11 mouse cellular contexts compared by ENCODE assay signal in genomic region chr11:12858274-12858884, GRCm38 (mm10).
DNase-seq lines count a peak whose midpoint lies in the region; ATAC-seq and TF ChIP-seq lines count a peak whose summit lies in the region.
"Had no signal": no experiment of that assay in that cellular context is flagged by ENCODE, and none has a peak within 500 bp of the region (broad histone marks: within the 10 kb centered on the region; RNA-seq: fewer than 3 reads in every experiment).

No protein-coding gene starts in this region.

- DNase-seq in hindbrain, postnatal 0 days (ENCODE audit: low spot score), result no peak
- peak; percentile 15 for DNase-seq in embryo, embryonic 10.5 days (ENCODE audit: low spot score)
- DNase-seq in embryo, embryonic 11 days, result peak; percentile 22
- no peak for DNase-seq in gastrocnemius, postnatal 36 days
- no peak for DNase-seq in right cerebral cortex, postnatal 14 days
- DNase-seq: adrenal gland, postnatal 14 days; kidney, adult 11 months; lung, embryonic 14.5 days; right cerebral cortex, postnatal 4 days had no signal

- no peaks in the 10 kb centered on the region for H3K4me1 ChIP-seq in hindbrain, embryonic 12.5 days
- no peaks in the 10 kb centered on the region for H3K4me1 ChIP-seq in hindbrain, postnatal 0 days (ENCODE audit: insufficient read depth, low read length)
- H3K4me1 ChIP-seq in midbrain, embryonic 15.5 days, result no peaks in the 10 kb centered on the region

- no peak overlapping the region for H3K9ac ChIP-seq in hindbrain, embryonic 12.5 days
- no peak overlapping the region for H3K9ac ChIP-seq in hindbrain, postnatal 0 days (replicated peaks; ENCODE audit: low read length)
- H3K9ac ChIP-seq in midbrain, embryonic 15.5 days, result no peak overlapping the region
- H3K9ac ChIP-seq: lung, embryonic 14.5 days had no signal

- no peaks in the 10 kb centered on the region for H3K27me3 ChIP-seq in hindbrain, embryonic 12.5 days
- no peaks in the 10 kb centered on the region for H3K27me3 ChIP-seq in hindbrain, postnatal 0 days (ENCODE audit: insufficient read depth, low read length)
- H3K27me3 ChIP-seq in midbrain, embryonic 15.5 days (replicated peaks), result no peaks in the 10 kb centered on the region

- 89% methylated on average over 2 of the region's 2 CpGs for WGBS in hindbrain, embryonic 12.5 days
- 92% methylated on average over 2 of the region's 2 CpGs for WGBS in hindbrain, postnatal 0 days
- 95% methylated on average over 2 of the region's 2 CpGs for WGBS in midbrain, embryonic 15.5 days

- no peaks in the 10 kb centered on the region for H3K36me3 ChIP-seq in hindbrain, embryonic 12.5 days
- no peaks in the 10 kb centered on the region for H3K36me3 ChIP-seq in hindbrain, postnatal 0 days (ENCODE audit: insufficient read depth, low read length)
- H3K36me3 ChIP-seq in midbrain, embryonic 15.5 days (replicated peaks), result no peaks in the 10 kb centered on the region

- no peaks in the 10 kb centered on the region for H3K9me3 ChIP-seq in hindbrain, embryonic 12.5 days (replicated peaks)
- no peaks in the 10 kb centered on the region for H3K9me3 ChIP-seq in hindbrain, postnatal 0 days (ENCODE audit: low read length)
- no peaks in the 10 kb centered on the region for H3K9me3 ChIP-seq in midbrain, embryonic 15.5 days

- no peak overlapping the region for H3K4me2 ChIP-seq in hindbrain, embryonic 12.5 days (replicated peaks)
- H3K4me2 ChIP-seq in hindbrain, postnatal 0 days (ENCODE audit: low read depth, low read length), result no peak overlapping the region
- no peak overlapping the region for H3K4me2 ChIP-seq in midbrain, embryonic 15.5 days
- H3K4me2 ChIP-seq: lung, embryonic 14.5 days had no signal

- no peak overlapping the region for H3K27ac ChIP-seq in hindbrain, embryonic 12.5 days
- H3K27ac ChIP-seq in hindbrain, postnatal 0 days, result no peak overlapping the region
- H3K27ac ChIP-seq in midbrain, embryonic 15.5 days, result no peak overlapping the region

- peak; percentile 54 for ATAC-seq in hindbrain, embryonic 12.5 days (ENCODE audit: low FRiP score)
- no peak for ATAC-seq in hindbrain, postnatal 0 days
- peak; percentile 60; the same call in 1 of the 2 replicates for ATAC-seq in midbrain, embryonic 15.5 days (replicated peaks)

- intact Hi-C loops in gastrocnemius, postnatal 36 days (cut with DNase I), result no loop called here

- no peak overlapping the region for H3K4me3 ChIP-seq in hindbrain, embryonic 12.5 days
- no peak overlapping the region for H3K4me3 ChIP-seq in hindbrain, postnatal 0 days (ENCODE audit: low read length)
- no peak overlapping the region for H3K4me3 ChIP-seq in midbrain, embryonic 15.5 days

- TF ChIP-seq CTCF in hindbrain, postnatal 0 days (IDR thresholded peaks at IDR 0.05; ENCODE audit: low read depth), result no peak

Comparison
In these comparisons a context has a peak if more than half of its experiments do, and no peak if none do; other contexts are left out.
1. DNase-seq: peak in embryo, embryonic 10.5 days (single experiment) and embryo, embryonic 11 days (single experiment); none in hindbrain, postnatal 0 days (single experiment), gastrocnemius, postnatal 36 days (0 of 2) and right cerebral cortex, postnatal 14 days (single experiment).